Mouse (Mus musculus) hindbrain, embryonic 11.5 days (tissue): Measurements from ENCODE around the gene Pkdcc. TPM values are rescaled to one million over a fixed set of nuclear protein-coding genes. Genes with fewer than 3 reads are reported as not detected.
A peak's percentile ranks its signal among the peaks of the same experiment; 100 is the strongest.

Experiments used
- ATAC-seq: fragments of 200-750 bp; cut with Nextera tagmentation; 2 replicates; pipeline ENCODE4 v1.8.0; 2017; ENCODE audit warnings: mild to moderate bottlenecking, moderate TSS enrichment, moderate library complexity; ENCODE audit not compliant: low FRiP score
- DNase-seq: peaks from one replicate; pipeline ENCODE4 v3.0.0-alpha.2; 2015; ENCODE audit warnings: low spot score
- H3K27ac ChIP-seq: fragments of 300-500 bp; sonication (generic); 2 replicates; pipeline ENCODE4 v1.5.1; 2014; ENCODE audit warnings: mild to moderate bottlenecking, low read depth, low read length
- H3K27me3 ChIP-seq: fragments of 300-500 bp; sonication (generic); 2 replicates; pipeline ENCODE4 v1.6.1; 2014; ENCODE audit warnings: mild to moderate bottlenecking, low read length, moderate library complexity, mixed read lengths; ENCODE audit not compliant: control insufficient read depth, insufficient read depth
- H3K36me3 ChIP-seq: fragments of 300-500 bp; sonication (generic); 2 replicates; pipeline ENCODE4 v1.6.1; 2014; ENCODE audit warnings: mild to moderate bottlenecking, low read length, moderate library complexity, mixed read lengths; ENCODE audit not compliant: control insufficient read depth, insufficient read depth
- H3K4me1 ChIP-seq: fragments of 300-500 bp; sonication (generic); replicated peaks from 2 replicates; pipeline ENCODE4 v1.6.1; 2014; ENCODE audit warnings: low read length, mixed read lengths; ENCODE audit not compliant: control insufficient read depth, insufficient read depth
- H3K4me2 ChIP-seq: fragments of 300-500 bp; sonication (generic); replicated peaks from 2 replicates; pipeline ENCODE4 v1.6.1; 2014; ENCODE audit warnings: mild to moderate bottlenecking, low read depth, low read length
- H3K4me3 ChIP-seq: fragments of 300-500 bp; sonication (generic); 2 replicates; pipeline ENCODE4 v1.5.1; 2014; ENCODE audit warnings: low read depth, low read length
- H3K9ac ChIP-seq: fragments of 300-500 bp; sonication (generic); 2 replicates; pipeline ENCODE4 v1.6.1; 2014; ENCODE audit warnings: low read depth, low read length
- H3K9me3 ChIP-seq: fragments of 300-500 bp; sonication (generic); 2 replicates; pipeline ENCODE4 v1.6.1; 2016; ENCODE audit warnings: low read length; ENCODE audit not compliant: control insufficient read depth
- WGBS: fragments of 180-500 bp; shearing (Covaris S2); extraction: QIAGEN DNeasy Blood & Tissue Kit; methylation state at CpG from one replicate; pipeline ENCODE4 v1.1.7; 2014; 5-methylcytosine and 5-hydroxymethylcytosine counted together
- polyA plus RNA-seq: library from polyadenylated mRNA; unstranded; fragments of >200 nt; fragmentation: Nextera tagmentation; extraction: Ambion mirVana; gene quantifications from 2 replicates; pipeline ENCODE4 v1.2.1, GENCODE M21; 2014

Gene Pkdcc
- polyA plus RNA-seq, 1 experiment from 2014 or later, result 10.8 TPM

- Histone ChIP-seq H3K4me1 (0 out of 2 replicates have a peak, but pooled peaks cover 2% of the 10 kb centered on the region), H3K9me3 (no peaks in the 10 kb centered on the region), H3K27ac (no peak overlapping the region), H3K4me2 (no peak overlapping the region), H3K4me3 (no peak overlapping the region), H3K36me3 (no peaks in the 10 kb centered on the region), H3K9ac (no peak overlapping the region), H3K27me3 (no peaks in the 10 kb centered on the region)
- DNase-seq (no peak), ATAC-seq (no peak)
- 88% methylated on average over 8 of the region's 8 CpGs for WGBS
Measured at GRCm38 (mm10) chr17:83182061-83182664, 32.9 kb upstream of the Pkdcc start.

- no peaks in the 10 kb centered on the region for H3K27me3 ChIP-seq
- H3K9me3 ChIP-seq, result no peaks in the 10 kb centered on the region
- H3K27ac ChIP-seq, result no peak overlapping the region
- ATAC-seq (no peak), DNase-seq (no peak)
- H3K9ac ChIP-seq, result no peak overlapping the region
- H3K4me3 ChIP-seq, result no peak overlapping the region
- H3K4me1 ChIP-seq, result 0 out of 2 replicates have a peak, but pooled peaks cover 2% of the 10 kb centered on the region
- H3K4me2 ChIP-seq, result no peak overlapping the region
- no peaks in the 10 kb centered on the region for H3K36me3 ChIP-seq
- WGBS, result 80% methylated on average over 6 of the region's 6 CpGs
Measured at GRCm38 (mm10) chr17:83182780-83183179, 32.3 kb upstream of the Pkdcc start.

GRCm38 (mm10) chr17:83187751-83188565, 27.1 kb upstream of the Pkdcc start:
- Histone ChIP-seq H3K4me3 (no peak overlapping the region), H3K4me2 (no peak overlapping the region), H3K27ac (no peak overlapping the region), H3K4me1 (no peaks in the 10 kb centered on the region), H3K9me3 (no peaks in the 10 kb centered on the region), H3K36me3 (no peaks in the 10 kb centered on the region), H3K9ac (no peak overlapping the region), H3K27me3 (no peaks in the 10 kb centered on the region)
- DNase-seq (no peak), ATAC-seq (peak; percentile 57; the same call in 1 of the 2 replicates)
- 53% methylated on average over 11 of the region's 11 CpGs for WGBS

- Histone ChIP-seq H3K4me3 (no peak overlapping the region), H3K4me1 (no peaks in the 10 kb centered on the region), H3K9me3 (no peaks in the 10 kb centered on the region), H3K27ac (no peak overlapping the region), H3K27me3 (no peaks in the 10 kb centered on the region), H3K36me3 (no peaks in the 10 kb centered on the region), H3K4me2 (no peak overlapping the region), H3K9ac (no peak overlapping the region)
- DNase-seq (no peak), ATAC-seq (no peak)
- WGBS, result 78% methylated on average over 9 of the region's 9 CpGs
Measured at GRCm38 (mm10) chr17:83190810-83191209, 24.3 kb upstream of the Pkdcc start.

- ATAC-seq (no peak), DNase-seq (no peak)
- WGBS, result 80% methylated on average over 4 of the region's 4 CpGs
- no peaks in the 10 kb centered on the region for H3K27me3 ChIP-seq
- no peak overlapping the region for H3K4me2 ChIP-seq
- H3K27ac ChIP-seq, result no peak overlapping the region
- no peaks in the 10 kb centered on the region for H3K4me1 ChIP-seq
- H3K4me3 ChIP-seq, result no peak overlapping the region
- H3K9ac ChIP-seq, result no peak overlapping the region
- H3K9me3 ChIP-seq, result no peaks in the 10 kb centered on the region
- H3K36me3 ChIP-seq, result no peaks in the 10 kb centered on the region
Measured at GRCm38 (mm10) chr17:83194491-83194890, 20.6 kb upstream of the Pkdcc start.

GRCm38 (mm10) chr17:83197361-83197923, 17.6 kb upstream of the Pkdcc start:
- Histone ChIP-seq H3K27ac (no peak overlapping the region), H3K4me2 (no peak overlapping the region), H3K27me3 (no peaks in the 10 kb centered on the region), H3K36me3 (no peaks in the 10 kb centered on the region), H3K4me1 (peaks cover 7% of the 10 kb centered on the region; the same call in 1 of the 2 replicates), H3K9ac (no peak overlapping the region), H3K9me3 (no peaks in the 10 kb centered on the region), H3K4me3 (no peak overlapping the region)
- DNase-seq (no peak), ATAC-seq (no peak)
- WGBS, result 30% methylated on average over 4 of the region's 4 CpGs

- ATAC-seq, result no peak
- WGBS, result 62% methylated on average over 5 of the region's 5 CpGs
- H3K4me2 ChIP-seq, result no peak overlapping the region
- H3K27me3 ChIP-seq, result no peaks in the 10 kb centered on the region
- H3K27ac ChIP-seq, result no peak overlapping the region
- DNase-seq, result no peak
- no peak overlapping the region for H3K9ac ChIP-seq
- H3K9me3 ChIP-seq, result no peaks in the 10 kb centered on the region
- H3K4me3 ChIP-seq, result no peak overlapping the region
- no peaks in the 10 kb centered on the region for H3K36me3 ChIP-seq
- H3K4me1 ChIP-seq, result peaks cover 7% of the 10 kb centered on the region
Measured at GRCm38 (mm10) chr17:83200469-83200868, 14.6 kb upstream of the Pkdcc start.

- H3K9me3 ChIP-seq, result no peaks in the 10 kb centered on the region
- no peaks in the 10 kb centered on the region for H3K36me3 ChIP-seq
- ATAC-seq, result no peak
- WGBS, result 16% methylated on average over 6 of the region's 6 CpGs
- H3K4me1 ChIP-seq, result peaks cover 7% of the 10 kb centered on the region
- H3K27me3 ChIP-seq, result no peaks in the 10 kb centered on the region
- H3K27ac ChIP-seq, result peak overlapping the region; percentile 24; the same call in 1 of the 2 replicates
- H3K9ac ChIP-seq, result no peak overlapping the region
- H3K4me2 ChIP-seq, result no peak overlapping the region
- no peak overlapping the region for H3K4me3 ChIP-seq
- DNase-seq, result peak; percentile 27
Measured at GRCm38 (mm10) chr17:83201257-83201656, 13.8 kb upstream of the Pkdcc start.
